Mouse (Mus musculus): ENCODE results near the gene Tstd2.
A peak's percentile ranks its signal among the peaks of the same experiment; 100 is the strongest.

Gene Tstd2

GRCm38 (mm10) chr4:46119514-46120094, 18.9 kb downstream of the Tstd2 start:
- no peak for DNase-seq (ENCODE audit: low spot score)

- DNase-seq (ENCODE audit: low spot score) = no peak
Measured at GRCm38 (mm10) chr4:46117536-46117935, 21.0 kb downstream of the Tstd2 start.

- DNase-seq (ENCODE audit: low spot score) = no peak
Measured at GRCm38 (mm10) chr4:46116544-46117175, 21.8 kb downstream of the Tstd2 start.

- DNase-seq (ENCODE audit: low spot score) = no peak
Measured at GRCm38 (mm10) chr4:46115308-46115707, 23.2 kb downstream of the Tstd2 start.

- DNase-seq (ENCODE audit: low spot score) = no peak
Measured at GRCm38 (mm10) chr4:46111361-46111760, 27.1 kb downstream of the Tstd2 start.

GRCm38 (mm10) chr4:46110084-46110483, 28.4 kb downstream of the Tstd2 start:
- DNase-seq (ENCODE audit: low spot score) = no peak

- no peak for DNase-seq (ENCODE audit: low spot score)
Measured at GRCm38 (mm10) chr4:46102078-46102769, 36.3 kb downstream of the Tstd2 start.

GRCm38 (mm10) chr4:46101211-46101711, 37.2 kb downstream of the Tstd2 start:
- peak; percentile 55 for DNase-seq (ENCODE audit: low spot score)

GRCm38 (mm10) chr4:46100539-46100938, 38.0 kb downstream of the Tstd2 start:
- no peak for DNase-seq (ENCODE audit: low spot score)

GRCm38 (mm10) chr4:46099132-46099531, 39.4 kb downstream of the Tstd2 start:
- DNase-seq (ENCODE audit: low spot score) = no peak

- DNase-seq (ENCODE audit: low spot score) = no peak
Measured at GRCm38 (mm10) chr4:46097591-46097990, 40.9 kb downstream of the Tstd2 start.

- DNase-seq (ENCODE audit: low spot score) = no peak
Measured at GRCm38 (mm10) chr4:46096546-46096945, 41.9 kb downstream of the Tstd2 start.

- no peak for DNase-seq (ENCODE audit: low spot score)
Measured at GRCm38 (mm10) chr4:46095826-46096159, 42.7 kb downstream of the Tstd2 start.

GRCm38 (mm10) chr4:46094916-46095825, 43.3 kb downstream of the Tstd2 start:
- no peak for DNase-seq (ENCODE audit: low spot score)

- DNase-seq (ENCODE audit: low spot score) = no peak
Measured at GRCm38 (mm10) chr4:46092429-46093076, 45.9 kb downstream of the Tstd2 start.

- DNase-seq (ENCODE audit: low spot score) = no peak
Measured at GRCm38 (mm10) chr4:46089524-46090125, 48.9 kb downstream of the Tstd2 start.

GRCm38 (mm10) chr4:46087852-46088251, 50.6 kb downstream of the Tstd2 start:
- DNase-seq (ENCODE audit: low spot score) = no peak

GRCm38 (mm10) chr4:46087427-46087771, 51.1 kb downstream of the Tstd2 start:
- no peak for DNase-seq (ENCODE audit: low spot score)

GRCm38 (mm10) chr4:46086718-46087426, 51.6 kb downstream of the Tstd2 start:
- DNase-seq (ENCODE audit: low spot score) = no peak

GRCm38 (mm10) chr4:46085223-46085811, 53.2 kb downstream of the Tstd2 start:
- no peak for DNase-seq (ENCODE audit: low spot score)
